In genomic region chr11:5505856-5506575, GRCm38 (mm10) we compare ENCODE assay signal across 7 mouse cellular contexts. TPM values are rescaled to one million over a fixed set of nuclear protein-coding genes. Genes with fewer than 3 reads are reported as not detected.
DNase-seq lines count a peak whose midpoint lies in the region; ATAC-seq and TF ChIP-seq lines count a peak whose summit lies in the region.

No protein-coding gene starts in this region.

- WGBS in bone marrow, adult 2 months: 7% methylated on average over 18 of the region's 18 CpGs
- WGBS in heart, postnatal 0 days: 15% methylated on average over 18 of the region's 18 CpGs
- 36% methylated on average over 18 of the region's 18 CpGs for WGBS in limb, embryonic 10.5 days
- 28% methylated on average over 18 of the region's 18 CpGs for WGBS in midbrain, embryonic 14.5 days

- no peaks in the 10 kb centered on the region for H3K27me3 ChIP-seq in G1E (ENCODE audit: insufficient read depth, low read length)
- H3K27me3 ChIP-seq in heart, postnatal 0 days (ENCODE audit: control insufficient read depth, insufficient read depth, low read length): no peaks in the 10 kb centered on the region
- H3K27me3 ChIP-seq in limb, embryonic 10.5 days (ENCODE audit: low read depth, poor library complexity, severe bottlenecking): no peaks in the 10 kb centered on the region
- no peaks in the 10 kb centered on the region for H3K27me3 ChIP-seq in midbrain, embryonic 14.5 days (ENCODE audit: control insufficient read depth, insufficient read depth, low read length)

- no peak for TF ChIP-seq EP300 in heart, postnatal 0 days (IDR thresholded peaks at IDR 0.05; ENCODE audit: low read depth)

- peaks cover 62% of the 10 kb centered on the region for H3K4me1 ChIP-seq in G1E (ENCODE audit: insufficient read depth, low read depth, low read length)
- H3K4me1 ChIP-seq in bone marrow, adult 2 months (ENCODE audit: control insufficient read depth, insufficient read depth, low read length): peaks cover 10% of the 10 kb centered on the region
- H3K4me1 ChIP-seq in heart, postnatal 0 days (ENCODE audit: control insufficient read depth, insufficient read depth): no peaks in the 10 kb centered on the region
- peaks cover 5% of the 10 kb centered on the region; the same call in 1 of the 2 replicates for H3K4me1 ChIP-seq in limb, embryonic 10.5 days
- H3K4me1 ChIP-seq in midbrain, embryonic 14.5 days (ENCODE audit: control insufficient read depth, insufficient read depth, low read length): no peaks in the 10 kb centered on the region

- ATAC-seq in G1E (ENCODE audit: extremely low read depth, insufficient number of reproducible peaks, low FRiP score, poor library complexity, severe bottlenecking): peak; percentile 54
- peak; percentile 80 for ATAC-seq in heart, postnatal 0 days (ENCODE audit: insufficient read depth, low read depth)
- no peak for ATAC-seq in midbrain, embryonic 14.5 days (ENCODE audit: low FRiP score, low TSS enrichment)

- no peaks in the 10 kb centered on the region for H3K36me3 ChIP-seq in G1E (replicated peaks)
- H3K36me3 ChIP-seq in heart, postnatal 0 days (replicated peaks; ENCODE audit: control insufficient read depth, insufficient read depth, low read length): no peaks in the 10 kb centered on the region
- H3K36me3 ChIP-seq in limb, embryonic 10.5 days: no peaks in the 10 kb centered on the region
- no peaks in the 10 kb centered on the region for H3K36me3 ChIP-seq in midbrain, embryonic 14.5 days (ENCODE audit: control insufficient read depth, insufficient read depth, low read length)

- no peak for TF ChIP-seq CTCF in G1E (IDR thresholded peaks at IDR 0.05; ENCODE audit: low read depth, low read length)
- TF ChIP-seq CTCF in bone marrow, adult 2 months (IDR thresholded peaks at IDR 0.05; ENCODE audit: control insufficient read depth, insufficient read depth, low read length): no peak
- no peak for TF ChIP-seq CTCF in heart, postnatal 0 days (IDR thresholded peaks at IDR 0.05; ENCODE audit: low read depth)

- peak; percentile 35 for DNase-seq in G1E (ENCODE audit: low spot score)
- DNase-seq in heart, postnatal 0 days (ENCODE audit: low spot score): peak; percentile 84
- peak; percentile 33 for DNase-seq in limb, embryonic 10.5 days (ENCODE audit: low spot score)
- DNase-seq in naive thymus-derived CD4-positive, alpha-beta T cell, adult 2 months (ENCODE audit: low read depth): peak; percentile 57
- no peak for DNase-seq in frontal cortex, postnatal 10 days (ENCODE audit: low spot score in 2 of 2)
- no peak for DNase-seq in midbrain, embryonic 14.5 days

- H3K27ac ChIP-seq in bone marrow, adult 2 months (ENCODE audit: control insufficient read depth, insufficient read depth, low read depth, low read length, poor library complexity): peak overlapping the region; percentile 23; the same call in 1 of the 2 replicates
- H3K27ac ChIP-seq in heart, postnatal 0 days (ENCODE audit: low read depth): peak overlapping the region; percentile 54
- H3K27ac ChIP-seq in limb, embryonic 10.5 days: peak overlapping the region; percentile 56
- no peak overlapping the region for H3K27ac ChIP-seq in midbrain, embryonic 14.5 days (replicated peaks; ENCODE audit: low read depth, low read length)

- peak overlapping the region; percentile 50 for H3K4me2 ChIP-seq in heart, postnatal 0 days (ENCODE audit: low read depth, low read length)
- H3K4me2 ChIP-seq in midbrain, embryonic 14.5 days (ENCODE audit: low read length): no peak overlapping the region

- H3K4me3 ChIP-seq in G1E (ENCODE audit: low read depth, low read length): peak overlapping the region; percentile 65; the same call in 1 of the 2 replicates
- H3K4me3 ChIP-seq in bone marrow, adult 2 months (replicated peaks; ENCODE audit: control insufficient read depth, low read depth, low read length): peak overlapping the region; percentile 60
- H3K4me3 ChIP-seq in heart, postnatal 0 days (ENCODE audit: low read depth, low read length): peak overlapping the region; percentile 32
- H3K4me3 ChIP-seq in limb, embryonic 10.5 days: peak overlapping the region; percentile 25
- H3K4me3 ChIP-seq in midbrain, embryonic 14.5 days (replicated peaks; ENCODE audit: low read depth, low read length): no peak overlapping the region

- no peak overlapping the region for H3K9ac ChIP-seq in heart, postnatal 0 days (replicated peaks; ENCODE audit: low read depth, low read length)
- no peak overlapping the region for H3K9ac ChIP-seq in midbrain, embryonic 14.5 days (replicated peaks; ENCODE audit: low read length)

- peaks cover 2% of the 10 kb centered on the region; the same call in 1 of the 2 replicates for H3K9me3 ChIP-seq in G1E (replicated peaks)
- no peaks in the 10 kb centered on the region for H3K9me3 ChIP-seq in heart, postnatal 0 days (replicated peaks; ENCODE audit: control insufficient read depth, low read length)
- no peaks in the 10 kb centered on the region for H3K9me3 ChIP-seq in limb, embryonic 10.5 days (replicated peaks)
- no peaks in the 10 kb centered on the region for H3K9me3 ChIP-seq in midbrain, embryonic 14.5 days (ENCODE audit: control insufficient read depth, low read length)

- no peak for TF ChIP-seq POLR2A in bone marrow, adult 2 months (IDR thresholded peaks at IDR 0.05; ENCODE audit: borderline replicate concordance, control insufficient read depth, low read depth, low read length)

RNA-seq across cellular contexts. Expression of gene Xbp1, which starts 14.4 kb away (rescaled TPM):
- 164 and 185 TPM in 2 replicates for total RNA-seq in G1E (2014; fragmentation: Nextera tagmentation)
- 125 TPM in 2 replicates for total RNA-seq in G1E (2017)
- polyA plus RNA-seq in G1E (2012): 50.6 and 66.6 TPM in 2 replicates
- polyA plus RNA-seq in bone marrow, adult 2 months (2011; ENCODE audit: insufficient read depth, insufficient read length, low replicate concordance, missing spikeins): 24.1 and 52.1 TPM in 2 replicates
- total RNA-seq in heart, postnatal 0 days (2014; rRNA removed; ENCODE audit: low replicate concordance): 84.9 and 90.7 TPM in 2 replicates
- 70.7 and 96.1 TPM in 2 replicates for polyA plus RNA-seq in heart, postnatal 0 days (2015; fragmentation: Nextera tagmentation; extraction: Ambion mirVana)
- polyA plus RNA-seq in limb, embryonic 10.5 days (2016; fragmentation: Nextera tagmentation; extraction: Ambion mirVana): 128 and 137 TPM in 2 replicates
- 130 and 138 TPM in 2 replicates for polyA plus RNA-seq in midbrain, embryonic 14.5 days (2014; fragmentation: Nextera tagmentation; extraction: Ambion mirVana)

RNA-seq across cellular contexts. Expression of gene Ccdc117, which starts 36.0 kb away (rescaled TPM):
- total RNA-seq in G1E (2014; fragmentation: Nextera tagmentation) (31.8 and 35.5 TPM in 2 replicates), G1E (2017) (57.1 and 58.5 TPM in 2 replicates)
- 11.5 and 12.6 TPM in 2 replicates for polyA plus RNA-seq in G1E (2012)
- 4.9 and 9.5 TPM in 2 replicates for polyA plus RNA-seq in bone marrow, adult 2 months (2011; ENCODE audit: insufficient read depth, insufficient read length, low replicate concordance, missing spikeins)
- total RNA-seq in heart, postnatal 0 days (2014; rRNA removed; ENCODE audit: low replicate concordance): 9.7 and 12.5 TPM in 2 replicates
- polyA plus RNA-seq in heart, postnatal 0 days (2015; fragmentation: Nextera tagmentation; extraction: Ambion mirVana): 7.3 and 8.2 TPM in 2 replicates
- polyA plus RNA-seq in limb, embryonic 10.5 days (2016; fragmentation: Nextera tagmentation; extraction: Ambion mirVana): 31.8 and 38.7 TPM in 2 replicates
- 9.2 and 14.8 TPM in 2 replicates for polyA plus RNA-seq in midbrain, embryonic 14.5 days (2014; fragmentation: Nextera tagmentation; extraction: Ambion mirVana)

Comparison
In these comparisons a context has a peak if more than half of its experiments do, and no peak if none do; other contexts are left out.
1. DNase-seq: peak in G1E (single experiment), heart, postnatal 0 days (single experiment), limb, embryonic 10.5 days (single experiment) and naive thymus-derived CD4-positive, alpha-beta T cell, adult 2 months (single experiment); none in frontal cortex, postnatal 10 days (0 of 2) and midbrain, embryonic 14.5 days (single experiment).